Mouse (Mus musculus): ENCODE measurements around the gene Cdkl2. TPM values are rescaled to one million over a fixed set of nuclear protein-coding genes. Genes with fewer than 3 reads are reported as not detected.

Gene Cdkl2
- polyA plus RNA-seq, 1 experiment = 4.4 TPM

- TF ChIP-seq POLR2A (IDR thresholded peaks at IDR 0.05; ENCODE audit: borderline replicate concordance, extremely low read depth, insufficient read depth, insufficient read length, poor library complexity, severe bottlenecking) (no peak), CTCF (IDR thresholded peaks at IDR 0.05; ENCODE audit: borderline replicate concordance, extremely low read depth, insufficient read depth, insufficient read length) (no peak)
- DNase-seq (ENCODE audit: low read depth) = no peak
Measured at GRCm38 (mm10) chr5:92074061-92074460, 30.4 kb upstream of the Cdkl2 start.

GRCm38 (mm10) chr5:92063192-92063591 is 19.5 kb upstream of the Cdkl2 start:
- no peak for DNase-seq (ENCODE audit: low read depth)
- peak; percentile 9; the same call in 1 of the 2 replicates for TF ChIP-seq CTCF (IDR thresholded peaks at IDR 0.05; ENCODE audit: borderline replicate concordance, extremely low read depth, insufficient read depth, insufficient read length)
- no peak for TF ChIP-seq POLR2A (IDR thresholded peaks at IDR 0.05; ENCODE audit: borderline replicate concordance, extremely low read depth, insufficient read depth, insufficient read length, poor library complexity, severe bottlenecking)

- DNase-seq (ENCODE audit: low read depth) = no peak
- no peak for TF ChIP-seq CTCF (IDR thresholded peaks at IDR 0.05; ENCODE audit: borderline replicate concordance, extremely low read depth, insufficient read depth, insufficient read length)
- no peak for TF ChIP-seq POLR2A (IDR thresholded peaks at IDR 0.05; ENCODE audit: borderline replicate concordance, extremely low read depth, insufficient read depth, insufficient read length, poor library complexity, severe bottlenecking)
Measured at GRCm38 (mm10) chr5:92052866-92053265, 9.2 kb upstream of the Cdkl2 start.

GRCm38 (mm10) chr5:92050419-92050818 is 6.7 kb upstream of the Cdkl2 start:
- no peak for TF ChIP-seq CTCF (IDR thresholded peaks at IDR 0.05; ENCODE audit: borderline replicate concordance, extremely low read depth, insufficient read depth, insufficient read length)
- no peak for TF ChIP-seq POLR2A (IDR thresholded peaks at IDR 0.05; ENCODE audit: borderline replicate concordance, extremely low read depth, insufficient read depth, insufficient read length, poor library complexity, severe bottlenecking)

GRCm38 (mm10) chr5:92042377-92043348 is 1.0 kb downstream of the Cdkl2 start:
- TF ChIP-seq CTCF (IDR thresholded peaks at IDR 0.05; ENCODE audit: borderline replicate concordance, extremely low read depth, insufficient read depth, insufficient read length) = no peak
- TF ChIP-seq POLR2A (IDR thresholded peaks at IDR 0.05; ENCODE audit: borderline replicate concordance, extremely low read depth, insufficient read depth, insufficient read length, poor library complexity, severe bottlenecking) = no peak
- DNase-seq (ENCODE audit: low read depth) = peak; percentile 94

More at GRCm38 (mm10) chr5:92050419-92050818, 6.7 kb upstream of the Cdkl2 start:
- DNase-seq (ENCODE audit: low read depth) = no peak

GRCm38 (mm10) chr5:92019960-92020359 is 23.7 kb downstream of the Cdkl2 start:
- TF ChIP-seq CTCF (IDR thresholded peaks at IDR 0.05; ENCODE audit: borderline replicate concordance, extremely low read depth, insufficient read depth, insufficient read length) = no peak
- TF ChIP-seq POLR2A (IDR thresholded peaks at IDR 0.05; ENCODE audit: borderline replicate concordance, extremely low read depth, insufficient read depth, insufficient read length, poor library complexity, severe bottlenecking) = no peak
- no peak for DNase-seq (ENCODE audit: low read depth)

- no peak for TF ChIP-seq CTCF (IDR thresholded peaks at IDR 0.05; ENCODE audit: borderline replicate concordance, extremely low read depth, insufficient read depth, insufficient read length)
- no peak for TF ChIP-seq POLR2A (IDR thresholded peaks at IDR 0.05; ENCODE audit: borderline replicate concordance, extremely low read depth, insufficient read depth, insufficient read length, poor library complexity, severe bottlenecking)
- DNase-seq (ENCODE audit: low read depth) = peak; percentile 22
Measured at GRCm38 (mm10) chr5:92011756-92012155, 31.9 kb downstream of the Cdkl2 start.

- TF ChIP-seq CTCF (IDR thresholded peaks at IDR 0.05; ENCODE audit: borderline replicate concordance, extremely low read depth, insufficient read depth, insufficient read length) = no peak
- TF ChIP-seq POLR2A (IDR thresholded peaks at IDR 0.05; ENCODE audit: borderline replicate concordance, extremely low read depth, insufficient read depth, insufficient read length, poor library complexity, severe bottlenecking) = no peak
- DNase-seq (ENCODE audit: low read depth) = no peak
Measured at GRCm38 (mm10) chr5:92009827-92010226, 33.9 kb downstream of the Cdkl2 start.

- peak; percentile 41 for DNase-seq (ENCODE audit: low read depth)
- TF ChIP-seq CTCF (IDR thresholded peaks at IDR 0.05; ENCODE audit: borderline replicate concordance, extremely low read depth, insufficient read depth, insufficient read length) (peak; percentile 46; the same call in 1 of the 2 replicates), POLR2A (IDR thresholded peaks at IDR 0.05; ENCODE audit: borderline replicate concordance, extremely low read depth, insufficient read depth, insufficient read length, poor library complexity, severe bottlenecking) (no peak)
Measured at GRCm38 (mm10) chr5:92003011-92003410, 40.7 kb downstream of the Cdkl2 start.

- DNase-seq (ENCODE audit: low read depth) = no peak
Measured at GRCm38 (mm10) chr5:92000770-92001169, 42.9 kb downstream of the Cdkl2 start.

GRCm38 (mm10) chr5:91994546-91994945 is 49.1 kb downstream of the Cdkl2 start:
- peak; percentile 7 for DNase-seq (ENCODE audit: low read depth)
- no peak for TF ChIP-seq POLR2A (IDR thresholded peaks at IDR 0.05; ENCODE audit: borderline replicate concordance, extremely low read depth, insufficient read depth, insufficient read length, poor library complexity, severe bottlenecking)
- no peak for TF ChIP-seq CTCF (IDR thresholded peaks at IDR 0.05; ENCODE audit: borderline replicate concordance, extremely low read depth, insufficient read depth, insufficient read length)

More at GRCm38 (mm10) chr5:92000770-92001169, 42.9 kb downstream of the Cdkl2 start:
- TF ChIP-seq CTCF (IDR thresholded peaks at IDR 0.05; ENCODE audit: borderline replicate concordance, extremely low read depth, insufficient read depth, insufficient read length) (no peak), POLR2A (IDR thresholded peaks at IDR 0.05; ENCODE audit: borderline replicate concordance, extremely low read depth, insufficient read depth, insufficient read length, poor library complexity, severe bottlenecking) (no peak)
